Mouse (Mus musculus) stomach, postnatal 0 days (tissue): ENCODE results near the gene Pih1d1. TPM values are rescaled to one million over a fixed set of nuclear protein-coding genes. Genes with fewer than 3 reads are reported as not detected.

Source experiments
- ATAC-seq: fragments of 200-750 bp; cut with Nextera tagmentation; 2 replicates; pipeline ENCODE4 v1.8.0; 2017; ENCODE audit not compliant: low FRiP score, low TSS enrichment
- DNase-seq: peaks from one replicate; pipeline ENCODE4 v3.0.0-alpha.2; 2016; ENCODE audit warnings: low spot score
- H3K27ac ChIP-seq: fragments of 300-500 bp; sonication (generic); replicated peaks from 2 replicates; pipeline ENCODE4 v1.5.1; 2014; ENCODE audit warnings: mild to moderate bottlenecking, control low read depth
- H3K27me3 ChIP-seq: fragments of 300-500 bp; sonication (generic); 2 replicates; pipeline ENCODE4 v1.6.1; 2014; ENCODE audit warnings: low read length; ENCODE audit not compliant: control insufficient read depth, insufficient read depth
- H3K36me3 ChIP-seq: fragments of 300-500 bp; sonication (generic); 2 replicates; pipeline ENCODE4 v1.6.1; 2014; ENCODE audit warnings: low read length, mixed read lengths; ENCODE audit not compliant: control insufficient read depth, insufficient read depth
- H3K4me1 ChIP-seq: fragments of 300-500 bp; sonication (generic); replicated peaks from 2 replicates; pipeline ENCODE4 v1.6.1; 2014; ENCODE audit warnings: antibody characterized with exemption; ENCODE audit not compliant: control insufficient read depth, insufficient read depth
- H3K4me2 ChIP-seq: fragments of 300-500 bp; sonication (generic); replicated peaks from 2 replicates; pipeline ENCODE4 v1.6.1; 2014; ENCODE audit warnings: low read depth, mild to moderate bottlenecking, control low read depth, moderate library complexity
- H3K4me3 ChIP-seq: fragments of 300-500 bp; sonication (generic); 2 replicates; pipeline ENCODE4 v1.5.1; 2014; ENCODE audit warnings: low read depth, low read length, control low read depth
- H3K9ac ChIP-seq: fragments of 300-500 bp; sonication (generic); 2 replicates; pipeline ENCODE4 v1.6.1; 2014; ENCODE audit warnings: mild to moderate bottlenecking, low read length, control low read depth, mixed read lengths
- H3K9me3 ChIP-seq: fragments of 300-500 bp; sonication (generic); 2 replicates; pipeline ENCODE4 v1.6.1; 2016; ENCODE audit warnings: low read length; ENCODE audit not compliant: control insufficient read depth
- CTCF ChIP-seq: IDR thresholded peaks from 2 replicates; pipeline ENCODE4 v1.5.1; 2016; ENCODE audit warnings: antibody characterized with exemption, low read depth, mild to moderate bottlenecking, moderate library complexity
- EP300 ChIP-seq: optimal IDR thresholded peaks from 2 replicates; pipeline ENCODE3; 2016; ENCODE audit warnings: antibody characterized with exemption
- WGBS: fragments of 180-500 bp; shearing (Covaris S2); extraction: QIAGEN DNeasy Blood & Tissue Kit; methylation state at CpG from one replicate; pipeline ENCODE4 v1.1.7; 2014; 5-methylcytosine and 5-hydroxymethylcytosine counted together
- polyA plus RNA-seq: library from polyadenylated mRNA; unstranded; fragments of >200 nt; fragmentation: Nextera tagmentation; extraction: Ambion mirVana; gene quantifications from 2 replicates; pipeline ENCODE4 v1.2.1, GENCODE M21; 2015

The Pih1d1 gene
- polyA plus RNA-seq, 1 experiment from 2014 or later: 49.0 TPM

DNA sequence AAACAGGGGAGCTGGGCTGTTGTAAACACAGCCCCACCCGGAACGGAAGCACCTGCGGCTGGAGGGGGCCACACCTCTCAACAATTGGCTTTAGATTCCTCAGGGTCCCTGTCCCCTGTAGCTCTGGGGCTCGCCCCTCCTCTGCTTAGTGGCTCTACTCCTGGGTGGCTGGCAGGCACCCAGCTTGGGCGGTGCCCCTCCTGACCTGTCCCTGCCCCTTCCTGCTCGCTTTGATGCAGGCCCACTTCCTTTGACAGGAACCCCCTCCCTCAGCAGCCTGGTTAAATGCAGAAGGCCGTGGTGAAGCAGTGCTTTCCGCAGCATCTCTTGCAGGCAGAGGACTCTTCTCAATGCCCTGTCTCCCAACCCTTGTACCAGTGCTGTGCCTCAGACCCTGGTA lies 32.7 kb upstream of the Pih1d1 start:
- H3K4me3 ChIP-seq: no peak overlapping the region
- H3K4me2 ChIP-seq: no peak overlapping the region
- peak overlapping the region; percentile 56 for H3K27ac ChIP-seq
- ATAC-seq (no peak), DNase-seq (no peak)
- TF ChIP-seq CTCF: no peak
- no peak for TF ChIP-seq EP300
- no peaks in the 10 kb centered on the region for H3K9me3 ChIP-seq
- H3K4me1 ChIP-seq: 0 out of 2 replicates have a peak, but pooled peaks cover 3% of the 10 kb centered on the region
- no peak overlapping the region; the same call in 1 of the 2 replicates for H3K9ac ChIP-seq
- H3K27me3 ChIP-seq: no peaks in the 10 kb centered on the region
- WGBS: 45% methylated on average over 8 of the region's 8 CpGs
- peaks cover 22% of the 10 kb centered on the region for H3K36me3 ChIP-seq

DNA sequence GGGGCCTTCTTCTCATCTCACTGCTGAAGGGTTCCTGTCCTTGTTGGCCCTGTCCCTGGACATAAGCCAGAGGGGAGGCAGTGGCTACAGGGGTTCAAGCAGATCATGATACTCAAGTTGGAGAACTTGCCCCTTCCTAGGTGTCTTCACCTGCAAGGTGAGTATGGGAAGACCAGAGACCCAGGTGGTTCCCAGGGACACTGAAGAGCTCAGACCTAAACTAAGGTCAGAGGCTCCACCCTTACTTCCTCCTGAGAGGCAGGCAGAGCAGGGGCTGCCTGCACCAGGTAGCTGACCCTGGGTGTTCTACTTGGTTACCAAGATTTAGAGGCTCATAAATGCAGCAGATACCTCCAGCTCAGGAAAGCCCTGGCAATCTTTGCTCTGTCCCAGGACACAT lies 32.1 kb upstream of the Pih1d1 start:
- Histone ChIP-seq H3K27ac (peak overlapping the region; percentile 56; the same call in 1 of the 2 replicates), H3K4me1 (0 out of 2 replicates have a peak, but pooled peaks cover 3% of the 10 kb centered on the region), H3K36me3 (peaks cover 27% of the 10 kb centered on the region), H3K4me3 (no peak overlapping the region), H3K4me2 (no peak overlapping the region), H3K27me3 (no peaks in the 10 kb centered on the region), H3K9me3 (no peaks in the 10 kb centered on the region), H3K9ac (no peak overlapping the region; the same call in 1 of the 2 replicates)
- TF ChIP-seq EP300: no peak
- TF ChIP-seq CTCF: no peak
- no peak for ATAC-seq
- no peak for DNase-seq

DNA sequence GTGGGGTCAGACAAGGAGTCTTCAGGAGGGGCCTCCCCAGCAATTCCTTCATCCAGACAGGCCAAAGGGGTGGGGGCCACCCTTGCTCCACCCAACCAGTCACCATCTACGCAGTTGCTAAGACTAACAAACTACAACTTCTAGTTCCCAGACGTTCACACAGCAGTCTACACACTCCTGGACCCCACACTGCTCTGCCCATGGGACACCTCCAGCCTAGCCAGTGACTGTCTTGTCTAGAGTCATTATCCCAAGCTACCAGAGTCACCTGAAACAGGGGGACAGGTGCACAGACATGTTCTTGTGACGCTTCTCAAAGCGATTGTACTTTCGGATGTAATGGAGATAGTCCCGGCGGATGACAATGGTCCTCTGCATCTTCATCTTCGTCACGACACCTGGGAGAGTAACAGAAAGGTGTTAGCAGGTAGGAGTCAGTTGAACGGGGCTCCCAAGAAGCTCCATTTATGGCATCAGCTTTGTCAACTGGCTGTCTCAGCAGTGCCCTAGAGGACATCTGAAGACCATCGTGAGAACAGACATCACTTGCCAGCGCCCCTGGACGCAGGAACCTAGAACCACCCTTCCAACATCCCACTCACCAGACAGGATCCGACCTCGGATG lies 31.4 kb upstream of the Pih1d1 start:
- H3K4me1 ChIP-seq: 0 out of 2 replicates have a peak, but pooled peaks cover 5% of the 10 kb centered on the region
- H3K27ac ChIP-seq: no peak overlapping the region
- H3K9ac ChIP-seq: peak overlapping the region; percentile 94; the same call in 1 of the 2 replicates
- H3K27me3 ChIP-seq: no peaks in the 10 kb centered on the region
- peak overlapping the region; percentile 81 for H3K4me2 ChIP-seq
- DNase-seq (no peak), ATAC-seq (no peak)
- peak overlapping the region; percentile 94 for H3K4me3 ChIP-seq
- WGBS: 74% methylated on average over 15 of the region's 15 CpGs
- H3K36me3 ChIP-seq: peaks cover 29% of the 10 kb centered on the region
- no peaks in the 10 kb centered on the region for H3K9me3 ChIP-seq
- no peak for TF ChIP-seq EP300

DNA sequence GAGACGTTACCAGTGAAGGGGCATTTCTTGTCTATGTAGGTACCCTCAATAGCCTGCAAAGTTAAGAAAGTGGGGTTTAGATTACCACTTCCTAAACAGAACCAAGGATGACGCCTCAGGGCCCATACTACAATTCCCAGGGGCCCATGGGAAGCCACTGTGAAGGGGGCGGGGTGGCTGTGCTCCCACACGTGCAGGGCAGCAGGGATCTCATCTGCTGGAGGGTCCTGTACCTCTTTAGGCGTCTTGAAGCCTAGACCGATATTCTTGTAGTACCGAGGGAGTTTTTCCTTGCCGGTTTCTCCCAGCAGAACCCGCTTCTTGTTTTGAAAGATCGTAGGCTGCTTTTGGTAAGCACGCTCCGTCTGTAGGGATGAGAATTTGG lies 30.9 kb upstream of the Pih1d1 start:
- Histone ChIP-seq H3K4me1 (0 out of 2 replicates have a peak, but pooled peaks cover 5% of the 10 kb centered on the region), H3K9me3 (no peaks in the 10 kb centered on the region), H3K4me3 (peak overlapping the region; percentile 94), H3K9ac (peak overlapping the region; percentile 94), H3K27me3 (no peaks in the 10 kb centered on the region), H3K27ac (peak overlapping the region; percentile 93; the same call in 1 of the 2 replicates), H3K4me2 (peak overlapping the region; percentile 81), H3K36me3 (peaks cover 29% of the 10 kb centered on the region)
- ATAC-seq: no peak
- peak; percentile 68 for DNase-seq
- 14% methylated on average over 12 of the region's 12 CpGs for WGBS
- no peak for TF ChIP-seq CTCF

DNA sequence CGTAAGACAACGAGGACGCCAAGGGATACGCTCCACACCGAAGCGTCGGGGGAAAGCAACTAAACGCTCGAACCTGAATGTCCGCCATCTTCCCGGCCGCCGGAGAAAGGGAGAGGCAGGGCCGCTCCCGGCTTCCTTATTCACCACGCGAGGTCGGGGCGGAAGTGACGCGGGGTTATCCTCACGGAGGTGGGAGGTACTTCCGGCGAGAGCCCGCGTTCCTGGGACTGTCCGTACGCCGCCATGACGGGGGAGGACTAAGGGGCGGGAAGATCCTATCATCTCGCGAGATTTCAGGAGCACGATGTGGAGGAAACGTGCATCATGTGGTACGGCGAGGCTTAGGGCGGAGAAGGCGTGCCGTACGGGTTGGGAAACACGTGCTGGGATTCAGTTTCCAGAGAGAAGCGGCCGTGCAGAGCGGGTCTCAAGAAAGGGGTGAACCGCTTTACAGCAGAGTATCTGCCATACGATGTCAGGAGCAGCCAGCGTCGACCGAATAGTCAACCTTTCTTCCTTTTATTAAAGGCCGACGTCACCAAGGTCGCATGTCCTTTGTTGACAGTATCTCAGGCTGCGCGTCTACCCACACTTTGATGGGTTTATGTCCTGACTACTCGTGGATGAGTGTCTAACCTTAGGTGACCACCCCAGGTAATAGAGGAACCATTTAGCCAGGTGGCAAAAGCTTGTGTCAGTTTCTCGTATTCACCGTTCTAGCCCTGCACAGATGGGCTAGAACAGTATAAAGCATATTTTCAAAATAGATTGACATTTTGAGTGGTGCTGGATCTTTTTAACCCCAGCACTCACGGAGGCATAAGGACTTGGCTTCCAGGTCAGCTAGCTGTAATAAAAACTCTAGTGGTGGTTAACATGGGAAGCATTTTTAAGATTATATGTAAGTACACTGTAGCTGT lies 29.6 kb upstream of the Pih1d1 start, which contains the start of gene Rps11:
Gene Rps11 (minus strand): TSS at position 216 of the 920 bp plus-strand sequence.
- under 1% methylated on average over 59 of the region's 59 CpGs for WGBS
- Histone ChIP-seq H3K4me3 (peak within 1 kb of the TSS; percentile 94), H3K9ac (peak within 1 kb of the TSS; percentile 94), H3K27ac (peak within 1 kb of the TSS; percentile 93), H3K4me2 (peak within 1 kb of the TSS; percentile 81), H3K4me1 (0 out of 2 replicates have a peak, but pooled peaks cover 5% of the 10 kb centered on the region), H3K27me3 (no peaks in the 10 kb centered on the region), H3K9me3 (no peaks in the 10 kb centered on the region), H3K36me3 (peaks cover 29% of the 10 kb centered on the region)
- DNase-seq: peak; percentile 99
- peak; percentile 88 for ATAC-seq
- TF ChIP-seq CTCF (no peak), EP300 (peak; percentile 90)
